Mouse (Mus musculus) gastrocnemius, postnatal 4 days (tissue): Measurements from ENCODE around the gene Mrgpra1. TPM values are rescaled to one million over a fixed set of nuclear protein-coding genes. Genes with fewer than 3 reads are reported as not detected.
"Not testable (repeated sequence)": the region's sequence is repeated elsewhere in the genome, so short reads cannot be mapped to it uniquely, and the experiment has no call there.

Experiments used
- DNase-seq, 2 experiments: peaks; one replicate each; pipeline ENCODE4 v3.0.0; 2021 to 2022; ENCODE audit warnings: low spot score in 2 of 2, mixed read lengths in 2 of 2
- long read RNA-seq, 2 experiments: library from polyadenylated mRNA; stranded (forward); transcript quantifications; one replicate each; pipeline ENCODE4 v2.0.0; 2021
- total RNA-seq, 2 experiments: library from RNA; stranded (reverse); gene quantifications; 2 replicates each; pipeline ENCODE4 v1.2.3; 2021

Mrgpra1 gene
- not detected for total RNA-seq
- long read RNA-seq, experiment 1, result 0 reads
- long read RNA-seq, experiment 2, result 0 reads

- no peak for DNase-seq
Observed at GRCm38 (mm10) chr7:47354140-47354539, at the start of gene Mrgpra1. Mrgpra1 (minus strand) TSS chr7:47354240.

GRCm38 (mm10) chr7:47401125-47401524, 47.1 kb upstream of the Mrgpra1 start:
- DNase-seq, result no peak

GRCm38 (mm10) chr7:47348421-47348820, 5.6 kb downstream of the Mrgpra1 start:
- no peak for DNase-seq

- no peak for DNase-seq
Observed at GRCm38 (mm10) chr7:47345905-47346478, 8.0 kb downstream of the Mrgpra1 start.

- DNase-seq, result not testable (repeated sequence)
Observed at GRCm38 (mm10) chr7:47341887-47342286, 12.2 kb downstream of the Mrgpra1 start.

GRCm38 (mm10) chr7:47341389-47341788, 12.7 kb downstream of the Mrgpra1 start:
- DNase-seq, result not testable (repeated sequence)

- no peak for DNase-seq
Observed at GRCm38 (mm10) chr7:47318299-47318698, 35.7 kb downstream of the Mrgpra1 start.

- no peak for DNase-seq
Observed at GRCm38 (mm10) chr7:47312289-47312688, 41.8 kb downstream of the Mrgpra1 start.

- no peak for DNase-seq
Observed at GRCm38 (mm10) chr7:47309855-47310254, 44.2 kb downstream of the Mrgpra1 start.

- DNase-seq, result not testable (repeated sequence)
Observed at GRCm38 (mm10) chr7:47304661-47305060, 49.4 kb downstream of the Mrgpra1 start.

- not testable (repeated sequence) for DNase-seq
Observed at GRCm38 (mm10) chr7:47299612-47300011, 54.4 kb downstream of the Mrgpra1 start.

Other genes starting within 250 kb of the Mrgpra1 start
- not detected for gene Ptpn5, start 220.6 kb downstream of the Mrgpra1 start, total RNA-seq
- not detected for gene Mrgpra6, start 149.3 kb downstream of the Mrgpra1 start, total RNA-seq
- gene Mrgpra9, start 101.4 kb downstream of the Mrgpra1 start, total RNA-seq, result not detected
- gene Mrgpra2a, start 97.9 kb upstream of the Mrgpra1 start, total RNA-seq, result not detected
- gene Mrgpra2b, start 174.6 kb upstream of the Mrgpra1 start, total RNA-seq, result not detected
- not detected for gene Mrgpra3, start 247.1 kb upstream of the Mrgpra1 start, total RNA-seq